Mouse (Mus musculus) erythroblast, embryonic 14.5 days (primary cell): ENCODE measurements around the gene A630001G21Rik.

Source experiments
- GATA1 ChIP-seq: IDR thresholded peaks from 2 replicates; pipeline ENCODE4 v1.6.1; 2012; ENCODE audit warnings: low read length, inconsistent platforms, mixed read lengths
- TAL1 ChIP-seq: IDR thresholded peaks from 3 replicates; pipeline ENCODE4 v1.6.1; 2012; ENCODE audit warnings: low read length, inconsistent platforms, mixed read lengths

- TF ChIP-seq GATA1, result no peak
- TF ChIP-seq TAL1, result no peak
These were observed 74.9 kb downstream of the A630001G21Rik start for GRCm38 (mm10) chr1:85703245-85704186.
